Mouse (Mus musculus): ENCODE results near the gene Qtrt1. TPM values are rescaled to one million over a fixed set of nuclear protein-coding genes. Genes with fewer than 3 reads are reported as not detected.
A peak's percentile ranks its signal among the peaks of the same experiment; 100 is the strongest.

Gene Qtrt1
- polyA plus RNA-seq, 1 experiment from 2014 or later, result 59.3 TPM

DNA sequence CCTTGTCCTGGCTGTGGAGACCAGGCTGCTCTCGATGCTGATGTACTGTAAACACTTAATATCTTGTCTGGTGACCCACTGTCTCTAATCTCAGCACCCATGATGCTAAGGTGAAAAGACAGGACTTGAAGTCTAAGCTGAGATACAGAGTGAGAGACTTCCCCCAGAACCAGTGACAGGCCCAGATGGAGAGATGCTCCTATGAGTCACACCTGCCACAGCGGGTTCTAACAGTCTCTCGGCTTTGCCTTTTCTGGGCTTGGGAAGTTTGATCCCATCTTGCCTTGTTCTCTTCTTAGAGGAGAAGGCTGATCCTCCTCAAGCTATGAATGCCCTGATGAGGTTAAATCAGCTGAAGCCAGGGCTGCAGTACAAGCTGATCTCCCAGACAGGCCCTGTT lies 14.5 kb upstream of the Qtrt1 start:
- Histone ChIP-seq H3K36me3 (replicated peaks) (peaks cover 85% of the 10 kb centered on the region), H3K4me2 (no peak overlapping the region), H3K27ac (no peak overlapping the region), H3K27me3 (replicated peaks) (no peaks in the 10 kb centered on the region), H3K4me3 (no peak overlapping the region), H3K9me3 (no peaks in the 10 kb centered on the region), H3K9ac (no peak overlapping the region), H3K4me1 (no peaks in the 10 kb centered on the region)
- 97% methylated on average over 3 of the region's 3 CpGs for WGBS
- no peak for ATAC-seq (replicated peaks)

DNA sequence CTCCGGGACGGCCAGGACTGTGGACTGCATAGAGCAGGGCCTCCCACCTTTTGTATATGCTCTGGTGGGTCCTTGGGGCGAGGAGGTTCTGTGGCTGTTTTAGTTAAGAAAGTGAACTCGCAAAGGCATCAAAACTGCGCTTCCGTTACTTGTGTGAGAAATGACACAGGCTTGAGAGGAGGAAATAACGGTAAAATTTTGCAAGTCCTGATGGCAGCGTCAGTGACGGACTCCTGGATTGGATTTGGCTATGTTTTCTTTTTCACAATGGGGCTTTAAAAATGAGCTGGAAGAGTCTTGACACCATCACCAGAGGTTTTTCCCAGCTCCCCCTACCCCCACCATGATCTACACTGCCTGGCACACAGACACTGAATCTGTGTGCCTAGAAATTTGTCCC lies 10.6 kb upstream of the Qtrt1 start:
- WGBS, result 93% methylated on average over 9 of the region's 9 CpGs
- Histone ChIP-seq H3K4me1 (no peaks in the 10 kb centered on the region), H3K9me3 (no peaks in the 10 kb centered on the region), H3K36me3 (replicated peaks) (peaks cover 85% of the 10 kb centered on the region), H3K4me3 (no peak overlapping the region), H3K9ac (no peak overlapping the region), H3K27me3 (replicated peaks) (no peaks in the 10 kb centered on the region), H3K4me2 (no peak overlapping the region), H3K27ac (no peak overlapping the region)
- no peak for ATAC-seq (replicated peaks)

DNA sequence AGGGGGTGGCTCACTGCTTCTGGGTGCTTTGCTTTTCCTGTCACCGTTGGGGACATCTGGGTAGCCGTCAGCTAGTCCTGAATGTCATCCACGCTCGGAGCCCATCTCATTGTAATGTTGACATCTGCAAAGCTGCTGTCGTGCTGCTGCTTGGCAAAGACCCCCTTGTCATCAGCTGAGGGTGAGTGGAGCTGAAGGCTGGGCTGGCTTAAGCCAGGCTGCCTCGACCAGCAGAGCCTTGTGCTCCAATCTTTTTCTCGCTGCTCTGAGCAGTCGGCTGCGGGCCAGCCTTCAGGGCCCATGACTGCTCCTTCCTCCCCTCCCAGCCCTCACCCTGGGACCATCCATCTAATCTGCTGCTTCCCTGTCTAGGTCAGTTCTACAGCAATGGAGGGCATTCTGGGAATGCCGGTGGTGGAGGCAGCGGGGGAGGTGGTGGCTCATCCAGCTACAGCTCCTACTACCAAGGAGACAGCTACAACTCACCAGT lies 8.8 kb upstream of the Qtrt1 start:
- Histone ChIP-seq H3K4me2 (no peak overlapping the region), H3K9ac (no peak overlapping the region), H3K27ac (no peak overlapping the region), H3K4me1 (no peaks in the 10 kb centered on the region), H3K27me3 (replicated peaks) (no peaks in the 10 kb centered on the region), H3K4me3 (no peak overlapping the region), H3K36me3 (replicated peaks) (peaks cover 75% of the 10 kb centered on the region), H3K9me3 (no peaks in the 10 kb centered on the region)
- ATAC-seq (replicated peaks), result no peak
- 87% methylated on average over 11 of the region's 11 CpGs for WGBS

DNA sequence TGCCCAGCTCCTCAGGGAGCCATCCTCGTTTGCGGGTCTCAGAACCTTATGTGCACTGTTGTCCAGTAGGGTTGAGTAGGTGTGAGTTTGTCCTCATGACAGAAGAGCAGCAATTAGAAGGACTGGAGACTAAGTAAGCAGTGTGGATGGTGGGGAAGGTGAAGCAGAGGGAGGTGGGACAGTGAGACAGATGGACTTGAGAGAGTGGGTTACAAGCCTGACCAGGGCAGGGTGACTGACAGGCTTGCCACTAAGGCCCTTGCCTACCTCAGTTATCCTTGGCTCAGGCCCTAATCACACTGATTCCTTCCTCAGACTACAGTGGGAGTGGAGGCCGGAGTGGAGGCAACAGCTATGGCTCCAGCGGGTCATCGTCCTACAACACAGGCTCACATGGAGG lies 7.9 kb upstream of the Qtrt1 start:
- WGBS, result 95% methylated on average over 5 of the region's 5 CpGs
- Histone ChIP-seq H3K9ac (no peak overlapping the region), H3K36me3 (replicated peaks) (peaks cover 70% of the 10 kb centered on the region), H3K4me1 (no peaks in the 10 kb centered on the region), H3K27ac (no peak overlapping the region), H3K4me2 (no peak overlapping the region), H3K4me3 (no peak overlapping the region), H3K9me3 (no peaks in the 10 kb centered on the region), H3K27me3 (replicated peaks) (no peaks in the 10 kb centered on the region)
- no peak for ATAC-seq (replicated peaks)

DNA sequence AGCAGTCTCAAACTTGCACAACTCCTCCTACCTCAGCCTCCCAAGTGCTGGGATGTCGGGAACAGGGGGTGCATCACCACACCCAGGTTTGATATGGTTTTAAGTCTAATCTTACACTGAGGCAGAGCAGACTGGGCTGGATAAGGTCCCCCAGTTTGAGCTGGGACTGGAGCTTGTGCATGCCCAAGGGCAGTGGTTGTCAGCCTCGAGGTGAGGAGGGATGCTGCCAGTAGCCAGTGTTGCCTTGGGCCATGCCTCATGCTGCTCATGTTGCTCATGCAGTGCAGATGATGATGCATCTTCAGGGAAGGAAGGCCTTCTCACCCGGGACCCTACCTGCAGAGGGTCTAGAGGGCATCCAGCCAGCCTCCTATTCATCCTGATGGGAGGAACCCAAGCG lies 6.1 kb upstream of the Qtrt1 start:
- WGBS, result 85% methylated on average over 4 of the region's 4 CpGs
- no peak overlapping the region for H3K4me2 ChIP-seq
- no peak overlapping the region for H3K4me3 ChIP-seq
- no peak for ATAC-seq (replicated peaks)
- H3K4me1 ChIP-seq, result 0 out of 2 replicates have a peak, but pooled peaks cover 4% of the 10 kb centered on the region
- H3K9ac ChIP-seq, result no peak overlapping the region
- H3K36me3 ChIP-seq (replicated peaks), result peaks cover 53% of the 10 kb centered on the region
- H3K27ac ChIP-seq, result no peak overlapping the region
- no peaks in the 10 kb centered on the region for H3K9me3 ChIP-seq
- no peaks in the 10 kb centered on the region for H3K27me3 ChIP-seq (replicated peaks)

DNA sequence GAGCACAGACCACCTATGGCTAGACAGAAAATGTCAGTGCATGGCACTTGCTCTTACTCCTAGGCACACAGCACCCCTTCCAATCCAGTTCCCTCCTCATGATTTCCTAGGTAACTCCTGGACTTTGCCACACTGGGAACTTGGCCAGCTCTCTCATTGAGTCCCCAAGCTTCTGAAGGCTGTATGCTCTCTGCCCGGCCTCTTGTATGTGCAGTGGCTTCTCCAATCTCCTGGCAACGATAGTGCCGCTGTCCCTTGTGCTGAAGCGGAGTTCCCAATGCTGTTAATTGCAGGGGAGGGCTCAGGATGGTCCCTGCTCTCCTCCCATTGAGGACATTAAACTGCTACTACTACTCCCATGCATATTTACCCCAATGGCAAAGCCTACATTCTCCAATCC lies 3.7 kb upstream of the Qtrt1 start:
- no peaks in the 10 kb centered on the region for H3K27me3 ChIP-seq (replicated peaks)
- H3K4me1 ChIP-seq, result peaks cover 21% of the 10 kb centered on the region
- H3K4me3 ChIP-seq, result no peak overlapping the region
- H3K4me2 ChIP-seq, result no peak overlapping the region
- no peaks in the 10 kb centered on the region for H3K9me3 ChIP-seq
- no peak overlapping the region for H3K27ac ChIP-seq
- no peak overlapping the region for H3K9ac ChIP-seq
- H3K36me3 ChIP-seq (replicated peaks), result peaks cover 33% of the 10 kb centered on the region
- WGBS, result 29% methylated on average over 4 of the region's 4 CpGs
- ATAC-seq (replicated peaks), result no peak

DNA sequence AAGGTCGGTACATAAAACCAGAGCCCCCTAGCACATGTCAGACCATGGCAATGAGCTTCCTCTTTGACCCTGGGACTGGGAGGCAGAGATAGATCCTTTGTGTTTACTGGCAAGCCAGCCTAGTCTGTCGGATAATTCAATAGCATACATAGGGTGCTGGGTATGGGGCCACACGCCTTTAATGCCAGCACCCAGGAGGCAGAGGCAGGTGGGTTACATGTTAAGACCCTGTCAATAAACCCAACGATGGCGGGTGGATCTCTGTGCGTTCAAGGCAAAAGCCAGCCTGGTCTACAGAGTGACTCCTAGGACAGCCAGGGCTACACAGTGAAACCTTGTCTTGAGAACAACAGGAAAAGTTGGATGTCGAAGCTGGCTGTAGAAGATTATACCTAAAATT lies 3.0 kb upstream of the Qtrt1 start:
- Histone ChIP-seq H3K4me3 (no peak overlapping the region), H3K9ac (no peak overlapping the region), H3K36me3 (replicated peaks) (peaks cover 26% of the 10 kb centered on the region), H3K27me3 (replicated peaks) (no peaks in the 10 kb centered on the region), H3K27ac (no peak overlapping the region), H3K4me1 (peaks cover 22% of the 10 kb centered on the region), H3K4me2 (no peak overlapping the region), H3K9me3 (no peaks in the 10 kb centered on the region)
- no peak for ATAC-seq (replicated peaks)
- WGBS, result 76% methylated on average over 7 of the region's 7 CpGs

DNA sequence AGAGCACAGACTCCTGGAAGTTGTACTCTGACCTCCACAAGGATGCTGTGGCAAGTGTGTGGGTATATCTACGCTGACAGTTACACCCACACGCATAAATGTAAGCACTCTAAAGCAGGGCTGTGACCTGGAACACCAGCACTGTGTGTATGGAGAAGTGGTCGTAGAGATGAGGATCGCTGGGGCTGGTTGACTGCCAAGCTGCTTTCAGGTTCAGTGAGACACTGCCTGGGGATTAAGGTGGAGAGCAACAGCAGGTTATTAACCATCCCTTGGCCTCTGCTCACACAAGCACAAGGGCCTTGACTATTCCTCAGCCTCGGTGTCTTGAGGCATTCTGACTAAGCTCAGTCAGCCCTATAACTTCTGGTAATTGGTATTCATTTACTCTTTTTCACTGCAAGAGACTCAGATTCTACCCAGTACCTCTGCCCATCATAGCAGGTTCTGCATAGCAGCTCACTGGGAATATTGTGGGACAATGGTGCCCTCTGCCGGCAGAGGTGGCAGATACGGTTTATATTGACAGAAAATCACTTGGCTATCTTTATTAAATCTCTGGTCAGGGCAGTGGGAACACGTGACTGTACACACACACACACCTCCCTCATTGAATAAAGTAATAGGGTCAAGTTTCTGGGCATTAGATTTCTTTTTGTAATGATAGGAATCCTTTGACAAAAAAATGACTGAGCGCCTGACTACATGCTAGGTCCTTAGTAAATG lies 1.9 kb upstream of the Qtrt1 start:
- Histone ChIP-seq H3K9me3 (no peaks in the 10 kb centered on the region), H3K4me3 (no peak overlapping the region), H3K27ac (no peak overlapping the region), H3K4me2 (no peak overlapping the region), H3K9ac (no peak overlapping the region), H3K4me1 (peaks cover 26% of the 10 kb centered on the region), H3K27me3 (replicated peaks) (no peaks in the 10 kb centered on the region), H3K36me3 (replicated peaks) (peaks cover 15% of the 10 kb centered on the region)
- ATAC-seq (replicated peaks), result 0 out of 2 replicates have a peak, but pooled peaks have one; percentile 5
- WGBS, result 35% methylated on average over 9 of the region's 9 CpGs

DNA sequence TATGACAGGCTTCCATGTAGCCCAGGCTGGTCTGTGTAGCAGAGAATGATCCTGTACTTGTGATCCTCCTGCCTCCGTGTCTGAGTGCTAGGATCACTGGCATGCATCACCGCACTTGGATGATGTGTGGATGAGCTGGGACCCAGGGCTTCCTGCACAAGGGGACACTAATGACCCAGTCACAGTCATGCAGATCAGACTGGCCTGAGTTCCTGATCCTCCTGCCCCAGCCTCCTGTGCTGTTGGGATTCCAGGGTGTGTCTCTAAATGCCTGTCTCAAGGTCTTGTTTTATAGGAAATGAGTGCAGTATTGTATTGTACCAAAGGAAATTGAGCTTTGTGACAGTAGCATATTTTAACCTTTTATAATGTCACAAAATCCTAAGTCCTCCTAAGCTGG lies 6.2 kb downstream of the Qtrt1 start:
- H3K36me3 ChIP-seq (replicated peaks), result peaks cover 27% of the 10 kb centered on the region; the same call in 1 of the 2 replicates
- no peaks in the 10 kb centered on the region for H3K27me3 ChIP-seq (replicated peaks)
- ATAC-seq (replicated peaks), result no peak
- 92% methylated on average over 2 of the region's 2 CpGs for WGBS
- H3K4me3 ChIP-seq, result no peak overlapping the region
- peaks cover 7% of the 10 kb centered on the region for H3K4me1 ChIP-seq
- no peak overlapping the region for H3K9ac ChIP-seq
- no peak overlapping the region for H3K27ac ChIP-seq
- H3K4me2 ChIP-seq, result no peak overlapping the region
- H3K9me3 ChIP-seq, result no peaks in the 10 kb centered on the region

DNA sequence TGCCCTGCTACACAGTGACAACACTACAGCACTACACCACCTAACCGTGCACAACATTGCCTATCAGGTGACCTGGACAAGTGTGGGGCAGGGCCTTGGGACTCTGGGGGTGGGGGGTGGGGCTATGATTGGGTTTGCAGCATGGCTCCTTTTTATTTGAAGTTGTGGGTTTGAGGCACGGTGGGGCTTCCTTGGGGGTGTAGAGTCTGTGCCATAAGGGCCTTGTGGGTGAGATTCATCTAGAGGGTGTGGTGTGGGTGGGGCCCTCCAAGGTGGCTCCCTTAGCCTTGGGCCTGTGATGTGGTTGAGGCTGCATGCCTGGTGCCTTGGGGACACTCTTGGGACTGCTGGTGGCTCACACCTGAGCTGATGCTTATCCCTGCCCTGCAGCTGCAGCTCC lies 8.0 kb downstream of the Qtrt1 start:
- Histone ChIP-seq H3K4me1 (peaks cover 5% of the 10 kb centered on the region), H3K4me3 (no peak overlapping the region), H3K9ac (no peak overlapping the region), H3K36me3 (replicated peaks) (peaks cover 27% of the 10 kb centered on the region; the same call in 1 of the 2 replicates), H3K9me3 (no peaks in the 10 kb centered on the region), H3K27me3 (replicated peaks) (no peaks in the 10 kb centered on the region), H3K27ac (no peak overlapping the region), H3K4me2 (no peak overlapping the region)
- no peak for ATAC-seq (replicated peaks)
- WGBS, result 94% methylated on average over 2 of the region's 2 CpGs

DNA sequence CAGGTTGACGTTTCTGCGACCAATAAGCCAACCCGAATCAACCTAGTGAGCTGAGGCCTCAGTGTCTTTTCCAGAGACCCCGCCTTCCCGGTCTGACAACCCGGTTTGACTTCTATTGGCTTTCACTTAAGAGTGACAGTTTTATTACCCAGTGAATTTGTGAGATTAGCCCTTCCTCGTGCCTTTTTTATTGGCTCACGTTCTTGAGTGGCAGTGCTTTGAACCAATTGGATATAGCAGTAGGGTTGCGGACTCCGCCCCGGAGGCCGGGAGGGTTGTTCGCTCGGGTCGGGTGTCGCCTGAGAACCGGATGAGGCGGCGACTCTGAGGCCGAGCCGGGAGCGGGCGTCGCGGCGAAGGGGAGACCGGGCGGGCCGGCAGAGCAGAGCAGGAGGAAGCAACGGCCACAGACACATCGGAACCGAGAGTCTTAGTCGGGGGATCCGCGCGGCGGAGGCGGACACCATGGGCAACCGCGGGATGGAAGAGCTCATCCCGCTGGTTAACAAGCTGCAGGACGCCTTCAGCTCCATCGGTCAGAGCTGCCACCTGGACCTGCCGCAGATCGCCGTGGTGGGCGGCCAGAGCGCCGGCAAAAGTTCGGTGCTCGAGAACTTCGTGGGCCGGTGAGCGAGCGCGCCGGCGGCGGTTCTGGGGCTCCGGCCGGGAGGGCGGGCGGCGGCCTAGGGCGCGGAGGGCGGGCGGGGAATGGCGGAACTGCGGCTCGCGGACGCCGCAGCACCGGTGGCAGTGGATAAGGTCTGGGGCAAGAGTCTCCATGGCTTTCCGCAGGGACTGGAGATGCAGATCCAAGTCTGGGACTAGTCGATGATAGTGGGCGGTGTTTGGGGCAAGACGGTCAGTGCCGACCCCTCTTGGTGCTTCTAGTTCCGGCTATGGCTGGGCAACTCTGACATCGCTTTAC lies 13.3 kb downstream of the Qtrt1 start, which contains the start of gene Dnm2:
TSS of gene Dnm2 (plus strand) at position 278 of the 925 bp plus-strand sequence.
- WGBS, result under 1% methylated on average over 64 of the region's 82 CpGs

DNA sequence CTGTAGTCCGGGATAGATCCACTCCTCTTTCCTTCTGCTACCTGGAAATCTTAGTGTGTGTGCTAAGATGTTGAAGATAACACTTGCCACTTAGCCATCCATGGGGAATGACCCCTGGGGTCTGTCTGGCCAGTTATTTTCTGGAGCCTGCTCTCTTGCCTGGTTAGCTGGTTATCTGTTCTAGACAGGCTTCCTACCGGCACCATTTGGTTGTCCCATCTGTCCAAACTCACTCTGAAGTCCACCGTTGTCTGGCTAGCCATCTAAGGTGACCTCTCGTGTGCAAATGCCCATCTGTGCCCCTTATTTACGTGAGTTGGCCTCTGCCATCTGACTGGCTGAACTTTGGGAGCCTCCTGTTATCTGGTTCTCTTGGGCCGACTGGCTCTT lies 13.9 kb downstream of the Qtrt1 start:
- Histone ChIP-seq H3K9me3 (no peaks in the 10 kb centered on the region), H3K4me2 (peak overlapping the region; percentile 74), H3K4me1 (peaks cover 38% of the 10 kb centered on the region), H3K27ac (0 out of 2 replicates have a peak overlapping the region, but pooled peaks have one; percentile 84), H3K36me3 (replicated peaks) (peaks cover 9% of the 10 kb centered on the region; the same call in 1 of the 2 replicates), H3K9ac (peak overlapping the region; percentile 80), H3K4me3 (peak overlapping the region; percentile 84), H3K27me3 (replicated peaks) (no peaks in the 10 kb centered on the region)
- no peak for ATAC-seq (replicated peaks)
- WGBS, result 13% methylated on average over 6 of the region's 6 CpGs

More for the DNA sequence above, 13.3 kb downstream of the Qtrt1 start, which contains the start of gene Dnm2:
- H3K27ac ChIP-seq, result peak within 1 kb of the TSS; percentile 84
- H3K4me1 ChIP-seq, result peaks cover 34% of the 10 kb centered on the region
- peak within 1 kb of the TSS; percentile 80 for H3K9ac ChIP-seq
- H3K27me3 ChIP-seq (replicated peaks), result no peaks in the 10 kb centered on the region
- ATAC-seq (replicated peaks), result peak; percentile 99
- peaks cover 15% of the 10 kb centered on the region; the same call in 1 of the 2 replicates for H3K36me3 ChIP-seq (replicated peaks)
- no peaks in the 10 kb centered on the region for H3K9me3 ChIP-seq
- H3K4me3 ChIP-seq, result peak within 1 kb of the TSS; percentile 84
- peak within 1 kb of the TSS; percentile 74 for H3K4me2 ChIP-seq
